Mouse (Mus musculus) urinary bladder, postnatal 10 days (tissue): ENCODE results near the gene Traf3ip3.

ENCODE experiments used
- DNase-seq: peaks from one replicate; pipeline ENCODE4 v3.0.0; 2022; ENCODE audit warnings: low spot score

Gene Traf3ip3

GRCm38 (mm10) chr1:193201383-193201778 lies at the start of gene Traf3ip3:
Traf3ip3 (minus strand) TSS chr1:193201703.
- no peak for DNase-seq

GRCm38 (mm10) chr1:193250026-193250425 lies 48.5 kb upstream of the Traf3ip3 start:
- DNase-seq: no peak

GRCm38 (mm10) chr1:193244235-193244634 lies 42.7 kb upstream of the Traf3ip3 start:
- DNase-seq: no peak

- DNase-seq: no peak
Observed at GRCm38 (mm10) chr1:193243571-193244193, 42.2 kb upstream of the Traf3ip3 start.

- no peak for DNase-seq
Observed at GRCm38 (mm10) chr1:193242863-193243262, 41.4 kb upstream of the Traf3ip3 start.

GRCm38 (mm10) chr1:193242238-193242637 lies 40.7 kb upstream of the Traf3ip3 start:
- peak; percentile 36 for DNase-seq

GRCm38 (mm10) chr1:193241436-193241835 lies 39.9 kb upstream of the Traf3ip3 start:
- DNase-seq: no peak

GRCm38 (mm10) chr1:193238426-193238825 lies 36.9 kb upstream of the Traf3ip3 start:
- DNase-seq: no peak

- no peak for DNase-seq
Observed at GRCm38 (mm10) chr1:193234930-193235329, 33.4 kb upstream of the Traf3ip3 start.

GRCm38 (mm10) chr1:193234130-193234645 lies 32.7 kb upstream of the Traf3ip3 start:
- no peak for DNase-seq

GRCm38 (mm10) chr1:193232732-193233131 lies 31.2 kb upstream of the Traf3ip3 start:
- DNase-seq: no peak

- no peak for DNase-seq
Observed at GRCm38 (mm10) chr1:193230935-193231334, 29.4 kb upstream of the Traf3ip3 start.

- no peak for DNase-seq
Observed at GRCm38 (mm10) chr1:193230531-193230930, 29.0 kb upstream of the Traf3ip3 start.

- no peak for DNase-seq
Observed at GRCm38 (mm10) chr1:193229570-193229969, 28.1 kb upstream of the Traf3ip3 start.

- no peak for DNase-seq
Observed at GRCm38 (mm10) chr1:193227537-193227936, 26.0 kb upstream of the Traf3ip3 start.

GRCm38 (mm10) chr1:193226724-193227522 lies 25.4 kb upstream of the Traf3ip3 start:
- DNase-seq: no peak

GRCm38 (mm10) chr1:193226114-193226513 lies 24.6 kb upstream of the Traf3ip3 start:
- no peak for DNase-seq

- DNase-seq: no peak
Observed at GRCm38 (mm10) chr1:193225531-193225930, 24.0 kb upstream of the Traf3ip3 start.

GRCm38 (mm10) chr1:193220408-193220807 lies 18.9 kb upstream of the Traf3ip3 start:
- no peak for DNase-seq

- DNase-seq: no peak
Observed at GRCm38 (mm10) chr1:193216000-193216399, 14.5 kb upstream of the Traf3ip3 start.

- DNase-seq: no peak
Observed at GRCm38 (mm10) chr1:193214053-193214452, 12.6 kb upstream of the Traf3ip3 start.

- DNase-seq: no peak
Observed at GRCm38 (mm10) chr1:193211371-193211770, 9.9 kb upstream of the Traf3ip3 start.

GRCm38 (mm10) chr1:193208178-193208577 lies 6.7 kb upstream of the Traf3ip3 start:
- DNase-seq: no peak
